Mouse (Mus musculus): ENCODE results near the gene Dennd4c. TPM values are rescaled to one million over a fixed set of nuclear protein-coding genes. Genes with fewer than 3 reads are reported as not detected.

Gene Dennd4c
- polyA plus RNA-seq, 1 experiment from 2014 or later = 5.6 TPM

DNA sequence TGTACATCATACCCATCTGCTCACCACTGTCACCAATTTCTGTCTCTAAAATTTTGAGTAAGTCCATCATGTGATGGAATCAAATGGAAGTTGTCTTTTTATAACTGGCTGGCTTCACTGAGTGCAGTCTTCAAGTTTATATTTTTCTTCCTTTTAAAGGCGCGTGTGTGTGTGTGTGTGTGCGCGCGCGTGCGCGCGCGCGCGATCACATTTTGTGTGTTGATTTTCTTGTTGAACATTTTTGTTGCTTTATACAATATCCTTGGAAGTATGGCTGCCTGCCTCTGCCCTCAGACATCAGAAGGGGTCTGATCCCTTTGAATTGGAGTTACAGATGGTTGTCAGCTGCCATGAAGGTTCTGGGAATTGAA is 109.7 kb downstream of the Dennd4c start:
- H3K4me2 ChIP-seq (ENCODE audit: low read depth, low read length) = peak overlapping the region; percentile 91
- WGBS = 46% methylated on average over 12 of the region's 12 CpGs
- peaks cover 18% of the 10 kb centered on the region for H3K36me3 ChIP-seq (ENCODE audit: control insufficient read depth, insufficient read depth)
- H3K9me3 ChIP-seq (replicated peaks; ENCODE audit: control insufficient read depth, low read length) = no peaks in the 10 kb centered on the region
- H3K9ac ChIP-seq (ENCODE audit: low read length) = peak overlapping the region; percentile 82
- H3K4me1 ChIP-seq (ENCODE audit: control insufficient read depth, insufficient read depth, low read length) = peaks cover 14% of the 10 kb centered on the region
- no peak overlapping the region; the same call in 1 of the 2 replicates for H3K27ac ChIP-seq (ENCODE audit: low read length)
- peak overlapping the region; percentile 76 for H3K4me3 ChIP-seq (ENCODE audit: low read length)
- no peaks in the 10 kb centered on the region for H3K27me3 ChIP-seq (ENCODE audit: control insufficient read depth, insufficient read depth, low read length)
- ATAC-seq (replicated peaks; ENCODE audit: extremely low read depth, insufficient read depth, low FRiP score) = no peak

DNA sequence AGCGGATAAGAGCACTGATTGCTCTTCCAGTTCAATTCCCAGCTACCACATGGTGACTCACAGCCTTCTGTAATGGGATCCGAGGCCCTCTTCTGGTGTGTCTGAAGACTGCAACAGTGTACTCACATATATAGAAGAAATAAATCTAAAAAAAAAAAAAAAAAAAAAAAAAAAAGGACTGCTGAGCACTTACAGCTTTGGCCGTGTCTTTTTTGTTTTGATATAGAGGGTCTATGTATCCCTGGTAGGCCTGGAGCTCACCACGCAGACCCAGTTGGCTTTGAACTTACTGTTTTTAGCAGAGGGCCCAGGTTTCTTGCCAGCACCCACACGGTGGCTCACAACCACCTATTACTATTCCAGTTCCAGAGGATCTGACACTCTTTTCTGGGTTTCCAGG is 115.7 kb downstream of the Dennd4c start:
- Histone ChIP-seq H3K4me3 (ENCODE audit: low read length) (no peak overlapping the region), H3K9me3 (replicated peaks; ENCODE audit: control insufficient read depth, low read length) (no peaks in the 10 kb centered on the region), H3K4me2 (ENCODE audit: low read depth, low read length) (no peak overlapping the region), H3K27ac (ENCODE audit: low read length) (no peak overlapping the region), H3K9ac (ENCODE audit: low read length) (no peak overlapping the region), H3K36me3 (ENCODE audit: control insufficient read depth, insufficient read depth) (no peaks in the 10 kb centered on the region), H3K27me3 (ENCODE audit: control insufficient read depth, insufficient read depth, low read length) (no peaks in the 10 kb centered on the region), H3K4me1 (ENCODE audit: control insufficient read depth, insufficient read depth, low read length) (no peaks in the 10 kb centered on the region)
- WGBS = 78% methylated on average over 5 of the region's 5 CpGs
- ATAC-seq (replicated peaks; ENCODE audit: extremely low read depth, insufficient read depth, low FRiP score) = no peak

DNA sequence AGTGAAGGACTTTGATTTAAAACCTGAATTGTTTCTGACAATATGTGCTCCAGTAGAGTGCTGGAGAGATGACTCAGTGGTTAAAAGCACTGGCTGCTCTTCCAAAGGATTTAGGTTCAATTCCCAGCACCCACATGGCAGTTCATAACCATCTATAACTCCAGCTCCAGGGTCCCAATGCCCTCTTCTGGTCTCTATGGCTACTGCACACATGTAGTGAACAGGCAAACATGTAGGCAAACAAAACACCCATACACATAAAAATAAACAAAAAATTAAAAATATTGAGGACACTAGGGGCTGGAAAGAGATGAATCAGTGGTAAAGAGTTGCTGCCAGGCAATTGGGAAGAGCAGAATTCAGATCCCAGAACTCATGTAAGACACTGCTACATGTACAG is 123.6 kb downstream of the Dennd4c start:
- H3K27ac ChIP-seq (ENCODE audit: low read length) = no peak overlapping the region

DNA sequence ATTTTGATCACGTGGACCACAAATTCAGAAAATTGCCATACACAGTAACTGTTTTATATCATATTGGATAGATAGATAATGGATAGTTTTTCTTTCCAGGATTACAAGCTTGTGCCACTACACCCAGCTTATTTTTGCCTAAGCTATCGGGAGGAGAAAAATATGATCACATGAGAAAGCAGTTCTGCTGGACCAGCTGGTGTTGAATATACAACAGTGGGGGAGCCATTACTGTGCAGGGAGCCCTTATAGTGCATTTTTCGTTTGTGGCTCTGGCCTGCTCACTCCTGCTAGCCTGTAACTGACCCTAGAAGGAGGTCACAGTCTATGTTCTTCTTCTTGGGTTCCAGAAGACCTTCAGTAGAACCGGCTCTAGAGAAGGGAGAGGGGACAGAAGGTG is 124.7 kb downstream of the Dennd4c start:
- Histone ChIP-seq H3K9me3 (replicated peaks; ENCODE audit: control insufficient read depth, low read length) (0 out of 2 replicates have a peak, but pooled peaks cover 2% of the 10 kb centered on the region), H3K27ac (ENCODE audit: low read length) (no peak overlapping the region), H3K4me2 (ENCODE audit: low read depth, low read length) (no peak overlapping the region), H3K4me1 (ENCODE audit: control insufficient read depth, insufficient read depth, low read length) (peaks cover 10% of the 10 kb centered on the region), H3K36me3 (ENCODE audit: control insufficient read depth, insufficient read depth) (no peaks in the 10 kb centered on the region), H3K27me3 (ENCODE audit: control insufficient read depth, insufficient read depth, low read length) (no peaks in the 10 kb centered on the region; the same call in 1 of the 2 replicates), H3K4me3 (ENCODE audit: low read length) (no peak overlapping the region), H3K9ac (ENCODE audit: low read length) (no peak overlapping the region)
- ATAC-seq (replicated peaks; ENCODE audit: extremely low read depth, insufficient read depth, low FRiP score) = no peak
- 62% methylated on average over 4 of the region's 4 CpGs for WGBS

More for the DNA sequence above, 123.6 kb downstream of the Dennd4c start:
- Histone ChIP-seq H3K36me3 (ENCODE audit: control insufficient read depth, insufficient read depth) (no peaks in the 10 kb centered on the region), H3K4me3 (ENCODE audit: low read length) (no peak overlapping the region), H3K9me3 (replicated peaks; ENCODE audit: control insufficient read depth, low read length) (0 out of 2 replicates have a peak, but pooled peaks cover 2% of the 10 kb centered on the region), H3K4me1 (ENCODE audit: control insufficient read depth, insufficient read depth, low read length) (peaks cover 10% of the 10 kb centered on the region), H3K27me3 (ENCODE audit: control insufficient read depth, insufficient read depth, low read length) (no peaks in the 10 kb centered on the region; the same call in 1 of the 2 replicates), H3K9ac (ENCODE audit: low read length) (no peak overlapping the region), H3K4me2 (ENCODE audit: low read depth, low read length) (no peak overlapping the region)
- ATAC-seq (replicated peaks; ENCODE audit: extremely low read depth, insufficient read depth, low FRiP score) = no peak

DNA sequence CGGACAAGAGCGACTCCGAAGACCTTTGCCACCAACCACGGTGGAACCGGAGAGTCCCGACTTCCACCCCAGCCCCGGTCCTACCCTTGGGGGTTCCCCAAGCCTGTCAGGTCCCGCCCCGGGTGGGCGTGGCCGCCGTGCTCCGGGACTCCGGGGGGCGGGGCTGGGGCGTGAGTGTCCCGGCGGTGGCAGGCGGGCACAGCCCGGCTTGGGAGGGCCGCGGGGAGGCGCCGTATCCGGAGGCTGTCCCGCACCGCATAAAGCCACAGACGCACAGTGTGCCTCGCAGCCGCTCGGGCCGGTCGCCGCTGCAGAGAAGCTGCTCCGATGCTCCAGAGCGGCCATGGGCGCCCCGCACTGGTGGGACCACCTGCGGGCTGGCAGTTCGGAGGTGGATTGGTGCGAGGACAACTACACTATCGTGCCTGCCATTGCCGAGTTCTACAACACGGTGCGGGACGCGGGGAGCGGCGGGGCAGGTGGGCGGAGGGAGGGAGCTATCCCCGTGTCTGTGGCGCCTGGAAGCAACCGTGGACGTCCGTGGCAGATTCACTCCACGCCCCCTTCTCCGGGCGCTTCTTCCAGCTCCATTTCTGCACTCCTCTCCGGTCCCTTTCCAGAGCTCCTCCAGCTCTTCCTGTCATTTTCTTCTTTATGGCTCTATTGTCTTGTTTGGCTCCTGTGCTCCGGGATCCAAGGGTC is 125.9 kb downstream of the Dennd4c start, which contains the start of gene Acer2:
Gene Acer2 (plus strand): TSS at position 251 of the 702 bp plus-strand sequence.
- Histone ChIP-seq H3K4me2 (ENCODE audit: low read depth, low read length) (peak within 1 kb of the TSS; percentile 98), H3K36me3 (ENCODE audit: control insufficient read depth, insufficient read depth) (no peaks in the 10 kb centered on the region), H3K9me3 (replicated peaks; ENCODE audit: control insufficient read depth, low read length) (0 out of 2 replicates have a peak, but pooled peaks cover 2% of the 10 kb centered on the region), H3K4me1 (ENCODE audit: control insufficient read depth, insufficient read depth, low read length) (peaks cover 10% of the 10 kb centered on the region), H3K4me3 (ENCODE audit: low read length) (peak within 1 kb of the TSS; percentile 85), H3K9ac (ENCODE audit: low read length) (peak within 1 kb of the TSS; percentile 88), H3K27ac (ENCODE audit: low read length) (peak within 1 kb of the TSS; percentile 64), H3K27me3 (ENCODE audit: control insufficient read depth, insufficient read depth, low read length) (no peaks in the 10 kb centered on the region; the same call in 1 of the 2 replicates)
- ATAC-seq (replicated peaks; ENCODE audit: extremely low read depth, insufficient read depth, low FRiP score) = peak; percentile 94
- under 1% methylated on average over 58 of the region's 60 CpGs for WGBS

DNA sequence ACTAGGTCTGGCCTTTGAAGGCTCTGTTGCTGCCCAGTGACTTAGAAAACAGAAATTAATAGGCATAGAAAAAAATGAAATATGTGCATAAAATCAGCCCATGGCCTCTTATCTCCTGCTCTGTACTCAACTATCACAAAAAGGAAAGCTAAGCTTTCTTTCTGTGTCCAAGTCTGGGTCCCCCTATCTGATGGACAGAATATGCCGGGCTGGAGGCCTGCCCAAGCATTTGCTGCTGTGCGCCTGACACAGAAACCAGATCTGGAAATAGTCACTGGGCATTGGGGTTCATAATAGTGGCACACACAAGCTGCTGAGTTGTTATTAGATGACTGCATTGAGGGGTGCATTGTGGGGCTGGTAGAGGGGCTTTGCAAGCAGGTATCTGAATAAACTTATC is 131.1 kb downstream of the Dennd4c start:
- H3K27me3 ChIP-seq (ENCODE audit: control insufficient read depth, insufficient read depth, low read length) = no peaks in the 10 kb centered on the region; the same call in 1 of the 2 replicates
- H3K4me3 ChIP-seq (ENCODE audit: low read length) = no peak overlapping the region
- peaks cover 10% of the 10 kb centered on the region for H3K4me1 ChIP-seq (ENCODE audit: control insufficient read depth, insufficient read depth, low read length)
- no peaks in the 10 kb centered on the region for H3K36me3 ChIP-seq (ENCODE audit: control insufficient read depth, insufficient read depth)
- no peak overlapping the region for H3K9ac ChIP-seq (ENCODE audit: low read length)
- no peaks in the 10 kb centered on the region for H3K9me3 ChIP-seq (replicated peaks; ENCODE audit: control insufficient read depth, low read length)
- no peak overlapping the region for H3K4me2 ChIP-seq (ENCODE audit: low read depth, low read length)
- no peak for ATAC-seq (replicated peaks; ENCODE audit: extremely low read depth, insufficient read depth, low FRiP score)
- 69% methylated on average over 2 of the region's 2 CpGs for WGBS
- H3K27ac ChIP-seq (ENCODE audit: low read length) = peak overlapping the region; percentile 49; the same call in 1 of the 2 replicates

DNA sequence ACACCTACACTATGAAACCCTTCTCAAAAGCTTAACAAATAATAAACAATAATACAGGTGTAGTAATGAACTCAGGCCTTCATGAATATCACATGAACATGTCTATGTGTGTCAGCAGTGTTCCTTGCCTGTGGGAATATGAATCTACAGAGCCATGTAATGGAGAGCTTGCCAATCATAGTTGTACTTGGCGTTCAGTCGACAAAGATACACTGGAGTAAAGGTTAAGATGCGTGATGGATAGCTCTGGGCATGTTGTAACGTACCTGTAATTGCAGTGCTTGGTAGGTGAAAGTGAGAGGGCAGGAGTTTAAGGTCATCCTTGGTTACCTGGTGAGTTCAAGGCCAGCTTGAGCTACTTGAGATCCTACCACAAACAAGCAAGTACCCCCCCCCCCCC is 132.8 kb downstream of the Dennd4c start:
- no peaks in the 10 kb centered on the region for H3K36me3 ChIP-seq (ENCODE audit: control insufficient read depth, insufficient read depth)
- H3K4me3 ChIP-seq (ENCODE audit: low read length) = no peak overlapping the region
- no peak overlapping the region for H3K9ac ChIP-seq (ENCODE audit: low read length)
- ATAC-seq (replicated peaks; ENCODE audit: extremely low read depth, insufficient read depth, low FRiP score) = no peak
- no peak overlapping the region for H3K27ac ChIP-seq (ENCODE audit: low read length)
- H3K4me1 ChIP-seq (ENCODE audit: control insufficient read depth, insufficient read depth, low read length) = peaks cover 7% of the 10 kb centered on the region
- WGBS = 86% methylated on average over 4 of the region's 4 CpGs
- no peaks in the 10 kb centered on the region for H3K27me3 ChIP-seq (ENCODE audit: control insufficient read depth, insufficient read depth, low read length)
- no peaks in the 10 kb centered on the region for H3K9me3 ChIP-seq (replicated peaks; ENCODE audit: control insufficient read depth, low read length)
- no peak overlapping the region for H3K4me2 ChIP-seq (ENCODE audit: low read depth, low read length)

DNA sequence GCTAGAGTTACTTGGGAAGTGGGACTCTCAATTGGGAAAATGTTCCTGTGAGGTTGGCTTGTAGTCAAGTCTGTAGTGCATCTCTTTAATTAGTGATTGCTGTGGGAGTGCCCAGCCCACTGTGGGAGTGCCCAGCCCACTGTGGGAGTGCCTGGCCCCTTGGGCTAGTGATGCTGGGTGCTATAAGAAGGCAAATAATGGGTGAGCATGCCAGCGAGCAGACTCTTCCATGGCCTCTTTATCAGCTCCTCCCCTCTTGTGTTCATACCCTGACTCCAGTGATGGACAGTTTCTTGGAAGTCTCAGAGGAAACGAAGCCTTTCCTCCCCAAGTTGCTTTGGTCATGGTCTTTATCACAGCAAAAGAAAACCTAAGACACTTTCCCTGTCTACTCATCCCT is 134.1 kb downstream of the Dennd4c start:
- ATAC-seq (replicated peaks; ENCODE audit: extremely low read depth, insufficient read depth, low FRiP score) = no peak
- no peak overlapping the region for H3K4me2 ChIP-seq (ENCODE audit: low read depth, low read length)
- H3K9ac ChIP-seq (ENCODE audit: low read length) = no peak overlapping the region
- no peak overlapping the region for H3K4me3 ChIP-seq (ENCODE audit: low read length)
- H3K36me3 ChIP-seq (ENCODE audit: control insufficient read depth, insufficient read depth) = no peaks in the 10 kb centered on the region
- H3K9me3 ChIP-seq (replicated peaks; ENCODE audit: control insufficient read depth, low read length) = no peaks in the 10 kb centered on the region
- H3K27ac ChIP-seq (ENCODE audit: low read length) = 0 out of 2 replicates have a peak overlapping the region, but pooled peaks have one; percentile 32
- no peaks in the 10 kb centered on the region for H3K27me3 ChIP-seq (ENCODE audit: control insufficient read depth, insufficient read depth, low read length)
- WGBS = 31% methylated on average over 2 of the region's 2 CpGs
- H3K4me1 ChIP-seq (ENCODE audit: control insufficient read depth, insufficient read depth, low read length) = peaks cover 14% of the 10 kb centered on the region

DNA sequence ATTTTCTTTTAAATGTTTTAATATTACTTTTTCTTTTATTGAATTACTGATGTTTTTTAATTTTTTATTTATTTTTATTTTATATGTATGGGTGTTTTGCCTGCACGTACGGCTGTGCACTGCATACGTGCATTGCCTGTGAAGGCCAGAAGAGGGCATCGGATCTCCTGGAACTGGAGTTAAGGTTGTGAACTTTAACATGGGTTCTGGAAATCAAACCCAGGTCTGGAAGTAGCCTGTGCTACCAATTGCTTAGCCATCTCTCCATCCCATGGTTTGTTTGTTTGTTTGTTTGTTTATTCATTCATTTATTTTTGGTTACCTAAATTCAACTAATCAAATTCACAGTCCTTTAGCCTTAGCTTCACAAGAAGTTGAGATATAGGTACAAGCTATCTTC is 136.6 kb downstream of the Dennd4c start:
- no peak overlapping the region for H3K4me2 ChIP-seq (ENCODE audit: low read depth, low read length)
- no peak for ATAC-seq (replicated peaks; ENCODE audit: extremely low read depth, insufficient read depth, low FRiP score)
- no peaks in the 10 kb centered on the region for H3K27me3 ChIP-seq (ENCODE audit: control insufficient read depth, insufficient read depth, low read length)
- H3K4me1 ChIP-seq (ENCODE audit: control insufficient read depth, insufficient read depth, low read length) = peaks cover 14% of the 10 kb centered on the region
- H3K9me3 ChIP-seq (replicated peaks; ENCODE audit: control insufficient read depth, low read length) = no peaks in the 10 kb centered on the region
- H3K36me3 ChIP-seq (ENCODE audit: control insufficient read depth, insufficient read depth) = peaks cover 7% of the 10 kb centered on the region
- 49% methylated on average over 4 of the region's 4 CpGs for WGBS
- no peak overlapping the region for H3K9ac ChIP-seq (ENCODE audit: low read length)
- H3K4me3 ChIP-seq (ENCODE audit: low read length) = no peak overlapping the region
- H3K27ac ChIP-seq (ENCODE audit: low read length) = no peak overlapping the region
